Mouse (Mus musculus) common myeloid progenitor, adult 5-6 weeks (primary cell): ENCODE measurements at regions not wholly inside any gene's neighbourhood (a gene's known extent, or its start where the extent isn't known, plus 50 kb on each side); places are given as distances from the start of the nearest gene placed in this dataset.

ENCODE experiments used
- ATAC-seq: replicated peaks from 2 replicates; pipeline ENCODE4 v1.8.0; 2016; ENCODE audit warnings: low read depth, mild to moderate bottlenecking, moderate TSS enrichment, inconsistent platforms; ENCODE audit not compliant: poor library complexity, severe bottlenecking

DNA sequence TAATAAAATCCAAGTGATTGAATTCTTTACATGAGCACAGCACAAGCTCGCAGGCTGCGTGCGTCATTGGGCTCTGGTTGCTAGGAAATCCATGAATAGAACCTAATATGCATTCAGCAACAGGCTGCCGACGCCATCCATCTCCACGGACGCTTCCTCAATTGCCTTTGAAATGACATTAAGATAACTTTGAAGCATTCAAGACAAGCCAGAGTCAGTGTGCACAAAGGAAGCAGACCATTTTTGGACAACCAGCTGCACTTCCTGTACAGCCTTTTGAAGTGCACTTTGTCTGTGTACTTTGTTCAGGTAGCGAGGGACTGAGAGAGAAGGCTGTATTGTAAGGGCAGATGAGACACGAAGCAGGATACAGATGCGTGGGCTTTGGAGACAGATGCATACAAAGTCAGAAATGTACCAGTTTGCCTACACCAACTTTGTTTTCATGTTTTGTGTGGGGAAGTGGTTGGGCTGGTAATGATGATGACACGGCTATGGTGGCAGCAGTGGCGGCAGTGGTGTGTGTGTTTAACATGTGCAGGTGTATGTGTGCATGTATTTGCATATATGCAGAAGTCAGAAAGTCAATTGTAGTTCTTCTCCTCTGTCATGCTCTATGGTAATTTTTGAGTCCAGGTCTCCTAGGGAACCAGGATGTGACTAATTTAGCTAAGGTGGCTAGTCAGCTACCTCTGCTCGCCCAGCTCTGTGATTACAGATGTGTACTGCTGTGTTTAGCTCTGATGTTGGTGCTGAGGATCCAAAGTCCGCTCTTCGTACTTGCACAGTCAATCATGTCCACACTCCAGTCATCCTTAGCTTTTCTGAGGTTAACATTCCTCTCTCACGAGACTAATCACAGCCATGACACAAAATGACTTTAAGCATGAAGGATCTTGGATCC, 106.7 kb upstream of the Col1a2 start:
- no peak for ATAC-seq

GRCm38 (mm10) chr6:4398599-4398980, 106.0 kb upstream of the Col1a2 start:
- no peak for ATAC-seq

GRCm38 (mm10) chr6:4405301-4405700, 99.3 kb upstream of the Col1a2 start:
- ATAC-seq: no peak

DNA sequence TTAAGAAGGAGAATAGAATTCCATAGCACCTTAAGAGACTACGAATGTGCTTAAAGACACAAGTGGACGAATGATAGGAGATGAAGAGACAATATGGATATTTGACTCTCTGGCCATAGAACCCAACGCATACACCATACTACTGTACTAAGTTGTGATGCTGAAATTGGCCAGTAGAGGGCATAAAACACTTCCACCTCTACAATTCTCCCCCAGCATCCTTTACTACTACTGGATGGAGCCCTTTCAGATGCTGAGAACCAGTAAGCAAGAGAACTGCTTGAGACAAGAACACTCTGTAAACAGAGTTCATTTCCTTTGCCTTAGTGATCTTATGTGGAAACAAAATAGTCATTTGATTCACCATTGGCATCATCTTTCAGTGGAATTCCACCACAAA, 96.9 kb upstream of the Col1a2 start:
- ATAC-seq: peak; percentile 90

DNA sequence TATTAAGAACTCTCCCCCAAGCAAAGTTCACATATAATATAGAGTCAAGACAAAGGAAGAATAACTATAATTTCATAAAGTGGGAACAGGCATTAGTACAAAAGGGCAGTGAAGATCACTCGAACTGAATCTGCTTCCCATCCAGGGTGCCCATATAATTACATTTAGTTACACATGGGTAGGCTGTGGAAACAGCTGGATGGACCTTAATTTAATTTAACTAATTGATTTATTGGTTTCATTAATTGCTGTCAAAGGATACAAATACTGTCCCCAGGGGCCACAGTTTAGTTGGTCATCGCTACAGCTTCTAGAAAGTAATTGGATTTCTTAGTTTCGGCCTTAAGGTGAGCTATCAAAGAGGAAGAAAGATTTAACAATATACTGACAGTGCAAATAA, 91.4 kb upstream of the Col1a2 start:
- ATAC-seq: no peak

DNA sequence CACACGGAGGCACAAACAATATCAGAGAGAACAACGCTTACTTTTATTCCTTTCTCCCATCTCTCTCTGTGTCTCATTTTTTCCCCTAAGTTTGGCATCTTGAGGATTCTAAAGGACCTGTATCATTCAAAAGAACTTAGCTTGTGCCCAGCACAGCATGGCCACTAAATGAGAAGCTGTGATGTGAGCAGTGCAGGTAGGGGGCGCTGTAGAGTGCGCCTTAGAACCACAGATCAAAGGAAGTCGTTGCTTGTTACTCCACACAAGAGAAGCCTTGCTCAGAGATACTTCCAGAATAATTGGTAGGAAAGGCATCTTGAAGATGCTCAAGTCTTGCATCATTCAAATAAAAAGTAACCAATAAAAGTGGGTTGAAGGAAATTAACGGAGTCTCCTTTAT, 90.4 kb upstream of the Col1a2 start:
- ATAC-seq: peak; percentile 92

- ATAC-seq: no peak
Measured at GRCm38 (mm10) chr6:4415206-4415605, 89.4 kb upstream of the Col1a2 start.

DNA sequence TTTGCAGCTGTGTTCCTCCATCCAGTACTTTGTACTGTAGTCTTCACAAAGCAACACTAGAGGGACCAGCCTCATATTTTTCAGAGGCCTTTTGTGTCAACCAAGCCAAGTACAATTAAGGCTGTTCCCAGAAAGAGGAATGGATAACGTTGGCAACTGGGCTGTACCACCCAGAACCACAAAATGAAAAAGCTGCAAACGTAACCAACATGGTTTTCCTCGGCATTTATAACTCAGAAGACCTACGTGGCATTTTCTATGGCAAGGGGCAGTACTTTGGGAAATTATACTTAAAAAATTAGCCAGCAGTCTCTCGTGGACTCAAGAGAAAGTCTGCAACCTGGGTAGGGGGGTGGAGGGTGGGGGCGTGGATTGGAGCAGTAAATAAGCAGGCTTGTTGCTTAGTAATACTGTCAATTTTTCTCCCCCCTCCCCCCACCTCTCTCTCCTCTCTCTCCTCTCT, 87.3 kb upstream of the Col1a2 start:
- no peak for ATAC-seq

DNA sequence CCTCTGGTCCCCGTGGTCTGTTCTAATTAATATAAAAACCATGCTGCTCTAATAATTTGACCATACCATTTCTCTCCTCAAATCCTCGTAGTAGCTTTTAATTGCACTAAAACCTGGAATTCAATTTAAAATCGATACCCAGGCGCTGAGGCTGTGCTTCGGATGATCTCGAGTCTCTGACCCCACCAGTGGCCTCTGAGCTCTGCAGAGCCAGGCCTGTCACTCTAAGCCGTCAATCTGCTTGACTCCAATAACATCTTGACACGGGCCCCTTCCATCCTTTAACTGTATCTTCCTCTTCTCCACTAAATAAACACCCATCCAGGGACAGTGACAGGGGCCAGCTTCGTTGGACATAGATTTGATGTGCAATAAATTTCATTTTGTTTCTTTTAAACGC, 86.2 kb upstream of the Col1a2 start:
- no peak for ATAC-seq

DNA sequence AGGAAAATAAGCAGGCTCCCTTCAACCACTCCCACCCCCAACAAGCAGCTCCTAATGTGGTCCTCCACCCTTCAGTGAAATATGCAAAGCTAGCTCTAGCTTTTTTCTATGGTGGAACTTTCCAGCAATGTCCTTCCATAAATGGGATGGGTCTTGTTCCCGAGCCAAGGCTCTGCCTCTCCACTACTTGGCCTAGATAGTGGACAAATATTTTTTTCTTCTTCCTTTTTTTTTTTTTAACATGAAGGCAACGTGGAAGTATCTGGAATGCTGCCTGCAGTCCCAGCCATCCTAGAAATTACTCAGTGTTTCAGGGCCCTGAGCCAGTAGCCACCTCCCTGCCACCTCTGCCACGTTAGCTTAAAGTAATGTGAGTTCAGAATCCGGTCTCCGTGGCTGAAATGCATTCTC, 85.7 kb upstream of the Col1a2 start:
- no peak for ATAC-seq

DNA sequence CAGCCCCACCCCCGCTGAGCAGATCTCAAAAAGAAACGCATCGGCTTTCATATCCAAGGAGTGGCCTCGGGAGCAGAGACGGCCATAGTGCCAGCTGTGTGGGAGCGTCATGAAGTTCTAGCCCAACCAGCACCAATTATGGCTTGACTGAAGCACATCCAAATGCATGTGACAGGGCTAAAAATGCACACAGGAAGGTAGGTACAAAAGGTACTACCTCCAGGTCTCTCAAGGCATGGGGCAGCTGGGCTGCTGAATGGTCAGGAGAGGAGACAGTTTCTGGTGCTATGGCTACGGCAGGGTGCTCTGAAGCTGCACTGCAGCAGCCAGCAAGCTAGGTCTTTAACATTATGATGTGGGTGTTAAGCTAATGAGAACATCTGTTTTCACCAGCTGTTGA, 83.1 kb upstream of the Col1a2 start:
- ATAC-seq: no peak

DNA sequence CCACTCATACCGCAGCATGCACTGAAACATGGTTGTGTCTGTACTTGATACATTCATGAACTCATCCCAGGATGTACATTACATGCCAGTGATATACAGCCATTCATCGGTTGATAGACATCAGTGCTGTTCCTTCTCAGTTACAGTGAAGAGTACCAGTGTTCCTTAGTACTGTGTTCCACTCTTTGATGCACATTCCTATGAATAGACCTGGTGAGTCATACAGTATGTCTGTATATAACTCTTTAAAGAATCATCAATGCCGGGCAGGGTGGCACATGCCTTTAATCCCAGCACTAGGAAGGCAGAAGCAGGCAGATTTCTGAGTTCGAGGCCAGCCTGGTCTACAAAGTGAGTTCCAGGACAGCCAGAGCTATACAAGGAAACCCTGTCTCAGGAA, 77.5 kb upstream of the Col1a2 start:
- no peak for ATAC-seq

DNA sequence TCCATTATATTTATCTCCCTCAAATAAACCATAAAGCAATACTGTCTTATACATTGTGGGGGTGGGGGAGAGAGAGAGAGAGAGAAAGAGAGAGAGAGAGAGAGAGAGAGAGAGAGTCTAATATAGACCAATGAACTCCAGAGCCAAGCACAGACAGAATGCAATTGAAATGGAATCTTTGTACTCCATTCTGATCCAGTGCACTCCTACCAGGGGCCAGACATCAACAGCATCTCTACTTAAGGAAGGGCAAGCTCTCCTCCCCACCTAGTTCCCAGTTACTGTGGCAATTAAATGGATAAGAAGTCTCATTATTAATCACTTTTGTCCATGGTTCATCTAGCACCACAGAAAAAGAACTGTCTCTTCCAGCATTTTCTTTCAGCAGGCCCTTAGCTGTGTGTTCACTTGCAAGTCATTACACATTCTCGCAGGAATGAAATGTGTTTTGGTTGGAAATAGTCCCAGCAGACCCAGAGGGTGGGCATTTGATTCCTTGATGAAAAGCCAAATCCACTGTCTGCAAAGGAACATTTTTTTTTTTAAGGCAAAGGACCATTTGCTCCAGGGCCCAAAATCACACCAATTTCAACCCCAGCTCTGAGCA, 73.8 kb upstream of the Col1a2 start:
- no peak for ATAC-seq

DNA sequence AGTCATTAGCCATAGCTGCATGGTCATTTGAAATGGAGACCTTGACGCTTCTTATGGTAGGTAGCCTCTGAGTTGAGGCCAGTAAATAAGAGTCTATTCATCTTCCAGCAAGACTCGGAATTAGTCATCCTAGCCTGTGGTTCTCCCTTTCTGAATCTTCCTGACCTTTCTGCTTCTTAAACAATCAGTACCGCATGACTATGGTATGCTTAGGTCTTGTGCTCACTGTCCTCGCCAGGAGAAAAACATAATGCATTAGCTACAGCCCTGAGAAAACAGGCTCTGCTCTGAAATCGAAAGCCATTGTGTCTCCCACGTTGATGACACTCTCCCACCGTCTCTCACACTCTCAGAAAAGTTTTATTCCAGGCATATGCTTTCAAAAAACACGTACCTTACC, 72.4 kb upstream of the Col1a2 start:
- ATAC-seq: no peak

GRCm38 (mm10) chr6:4436439-4436838, 68.2 kb upstream of the Col1a2 start:
- ATAC-seq: no peak

- ATAC-seq: no peak
Measured at GRCm38 (mm10) chr6:4436874-4437273, 67.7 kb upstream of the Col1a2 start.

GRCm38 (mm10) chr6:4441618-4442167, 62.9 kb upstream of the Col1a2 start:
- no peak for ATAC-seq

GRCm38 (mm10) chr6:4445906-4446305, 58.7 kb upstream of the Col1a2 start:
- ATAC-seq: no peak

GRCm38 (mm10) chr6:4451227-4451626, 53.4 kb upstream of the Col1a2 start:
- no peak for ATAC-seq
